Mouse (Mus musculus): ENCODE measurements around the gene Zfp811.
"Not testable (repeated sequence)": the region's sequence is repeated elsewhere in the genome, so short reads cannot be mapped to it uniquely, and the experiment has no call there.

Gene Zfp811

GRCm38 (mm10) chr17:32809544-32810374, at the start of gene Zfp811:
Zfp811 (minus strand) TSS chr17:32809931.
- no peak for DNase-seq (ENCODE audit: low read depth)

GRCm38 (mm10) chr17:32856713-32857112, 47.0 kb upstream of the Zfp811 start:
- DNase-seq (ENCODE audit: low read depth): not testable (repeated sequence)

- no peak for DNase-seq (ENCODE audit: low read depth)
These were observed 41.9 kb upstream of the Zfp811 start for GRCm38 (mm10) chr17:32851581-32851980.

GRCm38 (mm10) chr17:32841388-32841787, 31.7 kb upstream of the Zfp811 start:
- DNase-seq (ENCODE audit: low read depth): no peak

GRCm38 (mm10) chr17:32839083-32839802, 29.5 kb upstream of the Zfp811 start:
- DNase-seq (ENCODE audit: low read depth): no peak

- no peak for DNase-seq (ENCODE audit: low read depth)
These were observed 20.7 kb upstream of the Zfp811 start for GRCm38 (mm10) chr17:32830418-32830782.

- peak; percentile 86 for DNase-seq (ENCODE audit: low read depth)
These were observed 20.0 kb upstream of the Zfp811 start, which contains the start of gene Zfp799 for GRCm38 (mm10) chr17:32829540-32830417. Zfp799 (minus strand) TSS chr17:32830261.

GRCm38 (mm10) chr17:32816074-32816784, 6.5 kb upstream of the Zfp811 start:
- no peak for DNase-seq (ENCODE audit: low read depth)

- DNase-seq (ENCODE audit: low read depth): no peak
These were observed 4.4 kb upstream of the Zfp811 start for GRCm38 (mm10) chr17:32814136-32814535.

- DNase-seq (ENCODE audit: low read depth): no peak
These were observed 917 bp upstream of the Zfp811 start for GRCm38 (mm10) chr17:32810648-32811047.

GRCm38 (mm10) chr17:32808921-32809320, 810 bp downstream of the Zfp811 start:
- DNase-seq (ENCODE audit: low read depth): no peak

GRCm38 (mm10) chr17:32789244-32789643, 20.5 kb downstream of the Zfp811 start:
- DNase-seq (ENCODE audit: low read depth): no peak

GRCm38 (mm10) chr17:32788576-32788975, 21.2 kb downstream of the Zfp811 start:
- no peak for DNase-seq (ENCODE audit: low read depth)

- peak; percentile 95 for DNase-seq (ENCODE audit: low read depth)
These were observed 21.6 kb downstream of the Zfp811 start, which contains the start of gene Zfp871 for GRCm38 (mm10) chr17:32788094-32788559. Zfp871 (minus strand) TSS chr17:32788287.

- peak; percentile 53 for DNase-seq (ENCODE audit: low read depth)
These were observed 22.2 kb downstream of the Zfp811 start for GRCm38 (mm10) chr17:32787436-32788093.

- DNase-seq (ENCODE audit: low read depth): peak; percentile 43
These were observed 22.8 kb downstream of the Zfp811 start for GRCm38 (mm10) chr17:32786944-32787343.

GRCm38 (mm10) chr17:32785656-32786055, 24.1 kb downstream of the Zfp811 start:
- no peak for DNase-seq (ENCODE audit: low read depth)

- DNase-seq (ENCODE audit: low read depth): no peak
These were observed 32.2 kb downstream of the Zfp811 start for GRCm38 (mm10) chr17:32777564-32777963.

GRCm38 (mm10) chr17:32771213-32771612, 38.5 kb downstream of the Zfp811 start:
- peak; percentile 56 for DNase-seq (ENCODE audit: low read depth)

- DNase-seq (ENCODE audit: low read depth): no peak
These were observed 43.3 kb downstream of the Zfp811 start for GRCm38 (mm10) chr17:32766422-32766821.

GRCm38 (mm10) chr17:32757331-32757730, 52.4 kb downstream of the Zfp811 start:
- DNase-seq (ENCODE audit: low read depth): no peak
